Mouse (Mus musculus) kidney, postnatal 0 days (tissue): Measurements from ENCODE around the gene Slc35e3. TPM values are rescaled to one million over a fixed set of nuclear protein-coding genes. Genes with fewer than 3 reads are reported as not detected.
A peak's percentile ranks its signal among the peaks of the same experiment; 100 is the strongest.

ENCODE experiments used
- ATAC-seq: fragments of 200-750 bp; cut with Nextera tagmentation; replicated peaks from 2 replicates; pipeline ENCODE4 v1.8.0; 2017; ENCODE audit warnings: low read depth, moderate number of reproducible peaks, moderate TSS enrichment, moderate library complexity; ENCODE audit not compliant: low FRiP score
- DNase-seq: peaks from one replicate; pipeline ENCODE4 v3.0.0-alpha.2; 2016; ENCODE audit warnings: low spot score
- H3K27ac ChIP-seq: fragments of 300-500 bp; sonication (generic); 2 replicates; pipeline ENCODE4 v1.5.1; 2014; ENCODE audit warnings: mild to moderate bottlenecking
- H3K27me3 ChIP-seq: fragments of 300-500 bp; sonication (generic); 2 replicates; pipeline ENCODE4 v1.6.1; 2014; ENCODE audit warnings: low read length, mixed read lengths; ENCODE audit not compliant: insufficient read depth
- H3K36me3 ChIP-seq: fragments of 300-500 bp; sonication (generic); 2 replicates; pipeline ENCODE4 v1.6.1; 2014; ENCODE audit warnings: low read length, mixed read lengths; ENCODE audit not compliant: insufficient read depth
- H3K4me1 ChIP-seq: fragments of 300-500 bp; sonication (generic); replicated peaks from 2 replicates; pipeline ENCODE4 v1.6.1; 2014; ENCODE audit warnings: antibody characterized with exemption, low read length, mixed read lengths; ENCODE audit not compliant: insufficient read depth
- H3K4me2 ChIP-seq: fragments of 300-500 bp; sonication (generic); 2 replicates; pipeline ENCODE4 v1.6.1; 2014; ENCODE audit warnings: mild to moderate bottlenecking, low read length, moderate library complexity, mixed read lengths
- H3K4me3 ChIP-seq: fragments of 300-500 bp; sonication (generic); replicated peaks from 2 replicates; pipeline ENCODE4 v1.5.1; 2014; ENCODE audit warnings: low read depth, low read length
- H3K9ac ChIP-seq: fragments of 300-500 bp; sonication (generic); 2 replicates; pipeline ENCODE4 v1.6.1; 2014; ENCODE audit warnings: low read depth, low read length
- H3K9me3 ChIP-seq: fragments of 300-500 bp; sonication (generic); replicated peaks from 2 replicates; pipeline ENCODE4 v1.6.1; 2016; ENCODE audit warnings: low read length, inconsistent platforms, mixed read lengths
- CTCF ChIP-seq: IDR thresholded peaks from 2 replicates; pipeline ENCODE4 v1.5.1; 2016; ENCODE audit warnings: antibody characterized with exemption, low read depth, mild to moderate bottlenecking, moderate library complexity
- WGBS: fragments of 180-500 bp; shearing (Covaris S2); extraction: QIAGEN DNeasy Blood & Tissue Kit; methylation state at CpG from one replicate; pipeline ENCODE4 v1.1.7; 2014; 5-methylcytosine and 5-hydroxymethylcytosine counted together
- polyA plus RNA-seq: library from polyadenylated mRNA; unstranded; fragments of >200 nt; fragmentation: Nextera tagmentation; extraction: Ambion mirVana; gene quantifications from 2 replicates; pipeline ENCODE4 v1.2.1, GENCODE M21; 2015

Gene Slc35e3
- polyA plus RNA-seq, 1 experiment from 2014 or later = 13.1 TPM

GRCm38 (mm10) chr10:117695027-117695426 is 51.1 kb downstream of the Slc35e3 start:
- Histone ChIP-seq H3K9ac (no peak overlapping the region), H3K27me3 (no peaks in the 10 kb centered on the region), H3K27ac (no peak overlapping the region), H3K36me3 (peaks cover 74% of the 10 kb centered on the region), H3K4me1 (no peaks in the 10 kb centered on the region), H3K4me3 (no peak overlapping the region), H3K4me2 (no peak overlapping the region), H3K9me3 (no peaks in the 10 kb centered on the region)
- ATAC-seq (no peak), DNase-seq (no peak)
- no peak for TF ChIP-seq CTCF
- 95% methylated on average over 4 of the region's 4 CpGs for WGBS

- DNase-seq = no peak
- Histone ChIP-seq H3K4me3 (no peak overlapping the region), H3K27ac (no peak overlapping the region), H3K4me2 (no peak overlapping the region), H3K4me1 (no peaks in the 10 kb centered on the region), H3K9ac (no peak overlapping the region), H3K36me3 (peaks cover 70% of the 10 kb centered on the region), H3K27me3 (no peaks in the 10 kb centered on the region), H3K9me3 (no peaks in the 10 kb centered on the region)
- WGBS = 95% methylated on average over 6 of the region's 6 CpGs
- ATAC-seq = no peak
- TF ChIP-seq CTCF = no peak
These were observed 51.8 kb downstream of the Slc35e3 start for GRCm38 (mm10) chr10:117694255-117694953.

DNA sequence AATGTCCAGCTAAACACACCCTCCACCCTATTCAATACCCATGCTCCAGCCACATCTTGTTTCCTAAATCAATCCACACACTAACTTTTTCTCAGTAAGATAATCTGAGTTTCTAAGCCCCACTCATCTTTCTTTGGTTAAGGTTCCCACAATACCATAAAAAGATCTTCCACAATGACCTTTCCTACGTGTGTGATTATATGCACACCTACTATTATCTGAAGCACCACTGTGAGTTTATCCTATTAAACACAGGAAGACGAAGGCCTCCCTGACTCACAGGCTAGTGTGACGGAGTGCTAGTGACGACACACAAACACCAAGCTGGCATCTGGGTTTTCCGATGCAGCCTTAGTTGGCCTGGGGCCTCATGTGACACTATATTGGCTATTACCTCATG is 53.2 kb downstream of the Slc35e3 start:
- Histone ChIP-seq H3K4me1 (no peaks in the 10 kb centered on the region), H3K27me3 (no peaks in the 10 kb centered on the region), H3K36me3 (peaks cover 64% of the 10 kb centered on the region), H3K4me2 (no peak overlapping the region), H3K9me3 (no peaks in the 10 kb centered on the region), H3K27ac (no peak overlapping the region), H3K9ac (no peak overlapping the region), H3K4me3 (no peak overlapping the region)
- DNase-seq = no peak
- no peak for TF ChIP-seq CTCF
- ATAC-seq = no peak
- 96% methylated on average over 5 of the region's 5 CpGs for WGBS

GRCm38 (mm10) chr10:117692173-117692572 is 54.0 kb downstream of the Slc35e3 start:
- H3K4me2 ChIP-seq = no peak overlapping the region

GRCm38 (mm10) chr10:117691389-117691968 is 54.7 kb downstream of the Slc35e3 start:
- TF ChIP-seq CTCF = no peak
- Histone ChIP-seq H3K27me3 (no peaks in the 10 kb centered on the region), H3K4me1 (no peaks in the 10 kb centered on the region), H3K9ac (no peak overlapping the region), H3K4me2 (no peak overlapping the region), H3K4me3 (no peak overlapping the region), H3K9me3 (no peaks in the 10 kb centered on the region), H3K27ac (no peak overlapping the region), H3K36me3 (peaks cover 52% of the 10 kb centered on the region)
- 96% methylated on average over 10 of the region's 10 CpGs for WGBS
- ATAC-seq (no peak), DNase-seq (no peak)

More at GRCm38 (mm10) chr10:117692173-117692572, 54.0 kb downstream of the Slc35e3 start:
- DNase-seq = no peak
- TF ChIP-seq CTCF = peak; percentile 28; the same call in 1 of the 2 replicates
- no peaks in the 10 kb centered on the region for H3K4me1 ChIP-seq
- ATAC-seq = no peak
- H3K27ac ChIP-seq = no peak overlapping the region
- H3K36me3 ChIP-seq = peaks cover 58% of the 10 kb centered on the region
- no peaks in the 10 kb centered on the region for H3K27me3 ChIP-seq
- no peak overlapping the region for H3K4me3 ChIP-seq
- no peaks in the 10 kb centered on the region for H3K9me3 ChIP-seq
- H3K9ac ChIP-seq = no peak overlapping the region

GRCm38 (mm10) chr10:117690770-117691296 is 55.3 kb downstream of the Slc35e3 start:
- no peak overlapping the region for H3K4me3 ChIP-seq
- H3K27me3 ChIP-seq = no peaks in the 10 kb centered on the region
- no peaks in the 10 kb centered on the region for H3K4me1 ChIP-seq
- TF ChIP-seq CTCF = no peak
- no peak overlapping the region for H3K27ac ChIP-seq
- H3K4me2 ChIP-seq = no peak overlapping the region
- WGBS = 86% methylated on average over 3 of the region's 3 CpGs
- DNase-seq (no peak), ATAC-seq (no peak)
- no peak overlapping the region for H3K9ac ChIP-seq
- peaks cover 46% of the 10 kb centered on the region for H3K36me3 ChIP-seq
- H3K9me3 ChIP-seq = no peaks in the 10 kb centered on the region
